Mouse (Mus musculus) gastrocnemius, postnatal 4 days (tissue): ENCODE measurements at regions not wholly inside any gene's neighbourhood (a gene's known extent, or its start where the extent isn't known, plus 50 kb on each side); places are given as distances from the start of the nearest gene placed in this dataset.

ENCODE experiments used
- DNase-seq, 2 experiments: peaks; one replicate each; pipeline ENCODE4 v3.0.0; 2021 to 2022; ENCODE audit warnings: low spot score in 2 of 2, mixed read lengths in 2 of 2

GRCm38 (mm10) chr7:133244601-133245000 is 120.4 kb upstream of the Ctbp2 start:
- no peak for DNase-seq

- DNase-seq: no peak
Measured at GRCm38 (mm10) chr7:133234326-133234725, 110.2 kb upstream of the Ctbp2 start.

GRCm38 (mm10) chr7:133232889-133233441 is 108.8 kb upstream of the Ctbp2 start:
- no peak for DNase-seq

- no peak for DNase-seq
Measured at GRCm38 (mm10) chr7:133230806-133231205, 106.7 kb upstream of the Ctbp2 start.

- no peak for DNase-seq
Measured at GRCm38 (mm10) chr7:133223948-133224652, 99.9 kb upstream of the Ctbp2 start.

GRCm38 (mm10) chr7:133212328-133212727 is 88.2 kb upstream of the Ctbp2 start:
- DNase-seq: no peak

GRCm38 (mm10) chr7:133205704-133206103 is 81.5 kb upstream of the Ctbp2 start:
- DNase-seq: no peak

GRCm38 (mm10) chr7:133204485-133204884 is 80.3 kb upstream of the Ctbp2 start:
- DNase-seq: no peak

- DNase-seq: no peak
Measured at GRCm38 (mm10) chr7:133203933-133204332, 79.8 kb upstream of the Ctbp2 start.

- no peak for DNase-seq
Measured at GRCm38 (mm10) chr7:133202092-133202880, 78.1 kb upstream of the Ctbp2 start.

- no peak for DNase-seq
Measured at GRCm38 (mm10) chr7:133199046-133199445, 74.9 kb upstream of the Ctbp2 start.

- no peak for DNase-seq
Measured at GRCm38 (mm10) chr7:133189880-133190462, 65.8 kb upstream of the Ctbp2 start.

- peak in 1 of 2 experiments; percentile 55 for DNase-seq
Measured at GRCm38 (mm10) chr7:133185931-133186601, 61.9 kb upstream of the Ctbp2 start.

- no peak for DNase-seq
Measured at GRCm38 (mm10) chr7:133184905-133185594, 60.9 kb upstream of the Ctbp2 start.

- DNase-seq: no peak
Measured at GRCm38 (mm10) chr7:133181388-133181787, 57.2 kb upstream of the Ctbp2 start.

GRCm38 (mm10) chr7:133177179-133177575 is 53.0 kb upstream of the Ctbp2 start:
- no peak for DNase-seq

GRCm38 (mm10) chr7:133176256-133177178 is 52.4 kb upstream of the Ctbp2 start:
- peak in 1 of 2 experiments; percentile 41 for DNase-seq
